Mouse (Mus musculus) liver, embryonic 15.5 days (tissue): ENCODE measurements around the gene Bnip2. TPM values are rescaled to one million over a fixed set of nuclear protein-coding genes. Genes with fewer than 3 reads are reported as not detected.
"Not testable (repeated sequence)": the region's sequence is repeated elsewhere in the genome, so short reads cannot be mapped to it uniquely, and the experiment has no call there.

Experiments used
- ATAC-seq: fragments of 200-750 bp; cut with Nextera tagmentation; 2 replicates; pipeline ENCODE4 v1.8.0; 2017; ENCODE audit warnings: moderate number of reproducible peaks, mild to moderate bottlenecking, moderate library complexity; ENCODE audit not compliant: insufficient read depth
- H3K27ac ChIP-seq: fragments of 300-500 bp; sonication (generic); replicated peaks from 2 replicates; pipeline ENCODE4 v1.5.1; 2015; ENCODE audit warnings: mild to moderate bottlenecking, inconsistent platforms
- H3K27me3 ChIP-seq: fragments of 300-500 bp; sonication (generic); 2 replicates; pipeline ENCODE4 v1.6.1; 2015; ENCODE audit warnings: mild to moderate bottlenecking, inconsistent platforms
- H3K36me3 ChIP-seq: fragments of 300-500 bp; sonication (generic); replicated peaks from 2 replicates; pipeline ENCODE4 v1.6.1; 2015; ENCODE audit warnings: moderate library complexity, mild to moderate bottlenecking, inconsistent platforms
- H3K4me1 ChIP-seq: fragments of 300-500 bp; sonication (generic); replicated peaks from 2 replicates; pipeline ENCODE4 v1.6.1; 2015; ENCODE audit warnings: inconsistent platforms
- H3K4me2 ChIP-seq: fragments of 300-500 bp; sonication (generic); 2 replicates; pipeline ENCODE4 v1.6.1; 2015; ENCODE audit warnings: moderate library complexity, mild to moderate bottlenecking, inconsistent platforms
- H3K4me3 ChIP-seq: fragments of 300-500 bp; sonication (generic); replicated peaks from 2 replicates; pipeline ENCODE4 v1.5.1; 2015; ENCODE audit warnings: mild to moderate bottlenecking, inconsistent platforms
- H3K9ac ChIP-seq: fragments of 300-500 bp; sonication (generic); 2 replicates; pipeline ENCODE4 v1.6.1; 2015; ENCODE audit warnings: moderate library complexity, mild to moderate bottlenecking, inconsistent platforms
- H3K9me3 ChIP-seq: fragments of 300-500 bp; sonication (generic); replicated peaks from 2 replicates; pipeline ENCODE4 v1.6.1; 2016; ENCODE audit warnings: inconsistent platforms
- WGBS: fragments of 180-500 bp; shearing (Covaris S2); methylation state at CpG from one replicate; pipeline ENCODE4 v1.1.7; 2015; ENCODE audit warnings: mixed read lengths; ENCODE audit not compliant: insufficient replicate concordance; 5-methylcytosine and 5-hydroxymethylcytosine counted together
- polyA plus RNA-seq: library from polyadenylated mRNA; unstranded; fragments of >200 nt; fragmentation: Nextera tagmentation; extraction: Ambion mirVana; gene quantifications from 2 replicates; pipeline ENCODE4 v1.2.1, GENCODE M21; 2015

Bnip2 gene
- polyA plus RNA-seq, 1 experiment from 2014 or later = 42.7 TPM

DNA sequence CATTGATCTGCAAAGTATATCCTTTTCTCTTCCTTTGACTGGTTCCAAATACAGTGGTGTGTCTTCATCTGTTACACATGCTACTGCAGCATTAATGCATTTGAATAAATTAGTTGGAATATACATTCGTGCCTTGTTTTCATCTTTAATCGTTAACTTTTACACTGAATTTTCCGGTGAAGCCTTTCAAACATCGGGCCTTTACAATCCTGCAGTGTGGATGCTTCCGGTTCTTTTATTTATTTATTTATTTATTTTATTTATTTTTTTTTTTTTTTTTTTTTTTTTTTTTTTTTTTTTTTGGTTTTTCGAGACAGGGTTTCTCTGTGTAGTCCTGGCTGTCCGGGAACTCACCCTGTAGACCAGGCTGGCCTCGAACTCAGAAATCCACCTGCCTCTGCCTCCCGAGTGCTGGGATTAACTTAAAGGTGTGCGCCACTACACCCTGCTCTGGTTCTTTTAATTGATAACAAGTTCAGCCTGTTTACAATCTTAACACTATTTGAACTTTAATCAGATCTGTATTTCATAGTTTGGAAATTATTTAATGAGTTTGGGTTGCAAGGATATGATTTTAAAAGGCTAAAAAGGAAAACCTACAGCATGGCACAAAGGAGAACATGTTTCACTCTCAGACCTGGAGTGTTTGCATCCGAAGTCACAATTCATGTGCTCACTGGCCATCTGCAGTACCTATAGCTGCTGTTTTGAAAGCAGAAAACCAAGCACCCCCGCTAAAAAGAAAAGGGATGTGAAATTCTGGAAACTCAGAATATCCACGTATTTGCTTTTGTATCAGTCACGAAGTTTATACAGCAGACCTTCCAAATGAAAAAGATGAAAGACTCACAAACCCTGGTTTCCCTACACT lies 22.5 kb downstream of the Bnip2 start:
- H3K4me1 ChIP-seq = peaks cover 56% of the 10 kb centered on the region
- 53% methylated on average over 14 of the region's 14 CpGs for WGBS
- ATAC-seq = no peak

DNA sequence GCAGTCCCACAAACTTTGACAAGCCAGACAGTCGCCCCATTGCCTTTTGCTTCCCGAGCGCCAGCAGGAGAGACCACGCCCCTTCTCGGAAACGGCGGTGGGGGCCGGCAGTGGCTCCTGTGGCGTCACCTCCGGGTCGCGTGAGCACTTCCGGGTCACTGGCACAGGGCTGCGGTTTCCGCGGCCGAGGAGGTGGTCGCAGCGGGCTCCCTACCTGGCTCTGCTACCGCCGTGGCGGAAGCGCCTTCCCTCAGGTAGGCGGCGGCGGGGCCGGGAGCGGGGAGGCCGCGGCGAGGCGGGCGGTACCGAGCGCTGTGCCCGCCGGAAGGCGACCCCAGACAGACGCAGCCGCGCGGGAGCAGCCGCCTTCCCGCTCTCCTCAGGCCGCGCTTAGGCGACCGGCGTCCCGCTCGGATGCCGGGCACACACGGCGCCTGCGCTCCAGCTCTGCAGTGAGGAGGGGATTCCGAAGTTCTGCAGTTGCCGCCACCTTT lies 23.2 kb downstream of the Bnip2 start, which contains the start of gene Gtf2a2:
Gene Gtf2a2 (plus strand): TSS at position 143 of the 494 bp plus-strand sequence.
- no peaks in the 10 kb centered on the region for H3K27me3 ChIP-seq

More for the DNA sequence above, 22.5 kb downstream of the Bnip2 start:
- H3K27me3 ChIP-seq = no peaks in the 10 kb centered on the region
- peak overlapping the region; percentile 78 for H3K4me2 ChIP-seq
- no peaks in the 10 kb centered on the region for H3K9me3 ChIP-seq
- H3K27ac ChIP-seq = peak overlapping the region; percentile 89
- peak overlapping the region; percentile 89 for H3K9ac ChIP-seq
- H3K4me3 ChIP-seq = peak overlapping the region; percentile 87
- H3K36me3 ChIP-seq = peaks cover 43% of the 10 kb centered on the region

GRCm38 (mm10) chr9:70015632-70016031 lies 26.4 kb downstream of the Bnip2 start:
- WGBS = 82% methylated on average over 2 of the region's 2 CpGs
- no peak overlapping the region for H3K9ac ChIP-seq
- no peak overlapping the region for H3K4me2 ChIP-seq
- no peak overlapping the region for H3K4me3 ChIP-seq
- no peak for ATAC-seq
- H3K27ac ChIP-seq = no peak overlapping the region
- peaks cover 34% of the 10 kb centered on the region for H3K36me3 ChIP-seq
- H3K4me1 ChIP-seq = peaks cover 41% of the 10 kb centered on the region
- H3K9me3 ChIP-seq = no peaks in the 10 kb centered on the region
- no peaks in the 10 kb centered on the region for H3K27me3 ChIP-seq

More for the DNA sequence above, 23.2 kb downstream of the Bnip2 start, which contains the start of gene Gtf2a2:
- peak within 1 kb of the TSS; percentile 78 for H3K4me2 ChIP-seq
- ATAC-seq = peak; percentile 90
- peak within 1 kb of the TSS; percentile 87 for H3K4me3 ChIP-seq
- H3K4me1 ChIP-seq = peaks cover 57% of the 10 kb centered on the region
- H3K27ac ChIP-seq = peak within 1 kb of the TSS; percentile 89
- no peaks in the 10 kb centered on the region for H3K9me3 ChIP-seq
- peak within 1 kb of the TSS; percentile 89 for H3K9ac ChIP-seq
- WGBS = 2% methylated on average over 53 of the region's 57 CpGs
- H3K36me3 ChIP-seq = peaks cover 44% of the 10 kb centered on the region

- no peak overlapping the region for H3K4me2 ChIP-seq
- peaks cover 57% of the 10 kb centered on the region for H3K36me3 ChIP-seq
- ATAC-seq = no peak
- H3K4me1 ChIP-seq = peaks cover 43% of the 10 kb centered on the region
- no peak overlapping the region for H3K4me3 ChIP-seq
- H3K27me3 ChIP-seq = no peaks in the 10 kb centered on the region
- H3K9me3 ChIP-seq = no peaks in the 10 kb centered on the region
- H3K9ac ChIP-seq = no peak overlapping the region
- H3K27ac ChIP-seq = no peak overlapping the region
Observed at GRCm38 (mm10) chr9:70018879-70019278, 29.6 kb downstream of the Bnip2 start.

GRCm38 (mm10) chr9:70021610-70022009 lies 32.3 kb downstream of the Bnip2 start:
- H3K9me3 ChIP-seq = no peaks in the 10 kb centered on the region
- no peaks in the 10 kb centered on the region for H3K27me3 ChIP-seq
- WGBS = 17% methylated on average over 1 of the region's 1 CpGs
- H3K36me3 ChIP-seq = peaks cover 46% of the 10 kb centered on the region
- H3K4me3 ChIP-seq = no peak overlapping the region
- H3K4me2 ChIP-seq = no peak overlapping the region
- peak; percentile 70 for ATAC-seq
- H3K4me1 ChIP-seq = peaks cover 38% of the 10 kb centered on the region
- H3K27ac ChIP-seq = 0 out of 2 replicates have a peak overlapping the region, but pooled peaks have one; percentile 14
- no peak overlapping the region for H3K9ac ChIP-seq

GRCm38 (mm10) chr9:70022083-70022482 lies 32.8 kb downstream of the Bnip2 start:
- no peak overlapping the region for H3K4me2 ChIP-seq
- H3K4me1 ChIP-seq = peaks cover 34% of the 10 kb centered on the region
- H3K9ac ChIP-seq = no peak overlapping the region
- H3K9me3 ChIP-seq = no peaks in the 10 kb centered on the region
- H3K36me3 ChIP-seq = peaks cover 42% of the 10 kb centered on the region
- 0 out of 2 replicates have a peak overlapping the region, but pooled peaks have one; percentile 11 for H3K27ac ChIP-seq
- no peaks in the 10 kb centered on the region for H3K27me3 ChIP-seq
- 76% methylated on average over 4 of the region's 4 CpGs for WGBS
- ATAC-seq = 0 out of 2 replicates have a peak, but pooled peaks have one; percentile 40
- H3K4me3 ChIP-seq = no peak overlapping the region

DNA sequence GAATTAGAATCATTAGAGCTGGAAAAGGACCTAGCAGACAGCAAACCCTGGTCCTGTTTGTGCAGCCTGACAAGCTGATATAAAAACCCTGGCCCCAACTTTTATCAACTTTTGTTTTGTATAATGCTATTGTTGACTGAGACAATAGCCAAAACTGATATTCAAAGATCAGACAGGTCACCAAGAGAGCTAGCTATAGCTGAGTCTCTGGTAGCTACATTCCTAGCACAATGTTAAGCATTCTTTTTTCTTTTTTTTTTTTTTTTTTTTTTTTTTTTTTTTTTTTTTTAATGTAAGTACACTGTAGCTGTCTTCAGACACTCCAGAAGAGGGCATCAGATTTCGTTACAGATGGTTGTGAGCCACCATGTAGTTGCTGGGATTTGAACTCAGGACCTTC lies 34.3 kb downstream of the Bnip2 start:
- Histone ChIP-seq H3K36me3 (peaks cover 36% of the 10 kb centered on the region), H3K4me1 (peaks cover 34% of the 10 kb centered on the region)
- H3K27me3 ChIP-seq, H3K27ac ChIP-seq, H3K4me2 ChIP-seq, H3K4me3 ChIP-seq, H3K9ac ChIP-seq, H3K9me3 ChIP-seq, ATAC-seq: not testable (repeated sequence)
- WGBS = 71% methylated on average over 1 of the region's 1 CpGs

- H3K27ac ChIP-seq = no peak overlapping the region
- no peak overlapping the region for H3K9ac ChIP-seq
- H3K36me3 ChIP-seq = peaks cover 30% of the 10 kb centered on the region
- no peaks in the 10 kb centered on the region for H3K9me3 ChIP-seq
- H3K27me3 ChIP-seq = peaks cover 4% of the 10 kb centered on the region; the same call in 1 of the 2 replicates
- ATAC-seq = no peak
- H3K4me1 ChIP-seq = peaks cover 34% of the 10 kb centered on the region
- no peak overlapping the region for H3K4me2 ChIP-seq
- H3K4me3 ChIP-seq = no peak overlapping the region
Observed at GRCm38 (mm10) chr9:70024648-70025047, 35.4 kb downstream of the Bnip2 start.

GRCm38 (mm10) chr9:70025365-70026012 lies 36.2 kb downstream of the Bnip2 start:
- Histone ChIP-seq H3K9me3 (no peaks in the 10 kb centered on the region), H3K27me3 (peaks cover 7% of the 10 kb centered on the region; the same call in 1 of the 2 replicates), H3K4me2 (no peak overlapping the region), H3K27ac (no peak overlapping the region), H3K9ac (no peak overlapping the region), H3K4me1 (peaks cover 34% of the 10 kb centered on the region), H3K4me3 (no peak overlapping the region), H3K36me3 (peaks cover 23% of the 10 kb centered on the region; the same call in 1 of the 2 replicates)
- ATAC-seq = no peak
- WGBS = 73% methylated on average over 2 of the region's 2 CpGs

GRCm38 (mm10) chr9:70032167-70032566 lies 42.9 kb downstream of the Bnip2 start:
- Histone ChIP-seq H3K4me2 (no peak overlapping the region), H3K4me1 (0 out of 2 replicates have a peak, but pooled peaks cover 2% of the 10 kb centered on the region), H3K27ac (no peak overlapping the region), H3K4me3 (no peak overlapping the region), H3K9ac (no peak overlapping the region), H3K36me3 (no peaks in the 10 kb centered on the region), H3K27me3 (peaks cover 45% of the 10 kb centered on the region), H3K9me3 (no peaks in the 10 kb centered on the region)
- 35% methylated on average over 1 of the region's 1 CpGs for WGBS
- no peak for ATAC-seq

DNA sequence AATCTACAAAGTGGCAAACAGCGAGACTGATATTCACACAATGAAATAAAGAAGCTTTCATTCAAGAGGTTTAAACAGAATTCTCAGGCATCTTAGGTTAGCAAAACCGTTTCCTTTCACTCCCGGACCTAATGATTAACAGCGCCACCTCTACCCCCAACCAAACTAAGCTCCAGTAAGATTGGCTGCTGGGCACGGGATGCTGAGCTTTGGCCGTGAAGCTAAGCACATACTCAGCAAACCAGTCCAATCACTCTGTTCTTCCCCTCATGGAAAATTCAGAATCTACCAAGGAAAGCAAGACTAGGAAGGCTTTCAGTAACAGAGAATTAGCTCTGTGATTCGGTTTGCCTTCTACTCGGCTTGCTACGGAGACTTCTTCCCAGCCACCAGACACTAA lies 43.8 kb downstream of the Bnip2 start:
- Histone ChIP-seq H3K9ac (no peak overlapping the region), H3K27ac (no peak overlapping the region), H3K36me3 (no peaks in the 10 kb centered on the region), H3K4me1 (0 out of 2 replicates have a peak, but pooled peaks cover 2% of the 10 kb centered on the region), H3K27me3 (peaks cover 49% of the 10 kb centered on the region), H3K4me2 (no peak overlapping the region), H3K4me3 (no peak overlapping the region), H3K9me3 (no peaks in the 10 kb centered on the region)
- 63% methylated on average over 9 of the region's 9 CpGs for WGBS
- no peak for ATAC-seq
